Mouse (Mus musculus) embryo, embryonic 10 days (tissue): ENCODE data around the gene Chil1.

Experiments
- DNase-seq: peaks from one replicate; pipeline ENCODE4 v3.0.0-alpha.2; 2015; ENCODE audit warnings: low spot score

Gene Chil1

GRCm38 (mm10) chr1:134204230-134204629 is 22.3 kb downstream of the Chil1 start:
- DNase-seq, result no peak

- DNase-seq, result no peak
These were observed 23.5 kb downstream of the Chil1 start for GRCm38 (mm10) chr1:134205296-134206018.

GRCm38 (mm10) chr1:134206085-134206484 is 24.1 kb downstream of the Chil1 start:
- DNase-seq, result no peak

GRCm38 (mm10) chr1:134210179-134210755 is 28.3 kb downstream of the Chil1 start:
- DNase-seq, result no peak

- no peak for DNase-seq
These were observed 29.1 kb downstream of the Chil1 start for GRCm38 (mm10) chr1:134211043-134211442.

GRCm38 (mm10) chr1:134211631-134212030 is 29.7 kb downstream of the Chil1 start:
- no peak for DNase-seq

- DNase-seq, result no peak
These were observed 30.4 kb downstream of the Chil1 start for GRCm38 (mm10) chr1:134212351-134212750.

- no peak for DNase-seq
These were observed 31.4 kb downstream of the Chil1 start for GRCm38 (mm10) chr1:134213405-134213804.

- DNase-seq, result no peak
These were observed 33.1 kb downstream of the Chil1 start for GRCm38 (mm10) chr1:134215059-134215458.

- DNase-seq, result no peak
These were observed 34.0 kb downstream of the Chil1 start for GRCm38 (mm10) chr1:134215751-134216628.

GRCm38 (mm10) chr1:134216629-134216971 is 34.6 kb downstream of the Chil1 start:
- DNase-seq, result no peak

- DNase-seq, result no peak
These were observed 35.1 kb downstream of the Chil1 start for GRCm38 (mm10) chr1:134217028-134217481.

- no peak for DNase-seq
These were observed 36.0 kb downstream of the Chil1 start for GRCm38 (mm10) chr1:134217942-134218341.

- no peak for DNase-seq
These were observed 37.6 kb downstream of the Chil1 start for GRCm38 (mm10) chr1:134219608-134220007.

GRCm38 (mm10) chr1:134221172-134221571 is 39.2 kb downstream of the Chil1 start:
- no peak for DNase-seq

- DNase-seq, result no peak
These were observed 40.4 kb downstream of the Chil1 start for GRCm38 (mm10) chr1:134222122-134223055.

GRCm38 (mm10) chr1:134224649-134225227 is 42.8 kb downstream of the Chil1 start:
- no peak for DNase-seq

GRCm38 (mm10) chr1:134225375-134225774 is 43.4 kb downstream of the Chil1 start:
- no peak for DNase-seq

GRCm38 (mm10) chr1:134226739-134227138 is 44.8 kb downstream of the Chil1 start:
- no peak for DNase-seq

- DNase-seq, result no peak
These were observed 48.0 kb downstream of the Chil1 start for GRCm38 (mm10) chr1:134229806-134230575.
